Mouse (Mus musculus): Measurements from ENCODE around the gene Krtap19-3. TPM values are rescaled to one million over a fixed set of nuclear protein-coding genes. Genes with fewer than 3 reads are reported as not detected.

Gene Krtap19-3
- polyA plus RNA-seq, 1 experiment from 2014 or later: not detected

Other genes starting within 250 kb of the Krtap19-3 start
- not detected in 2 replicates for gene Krtap26-1, start 230.2 kb downstream of the Krtap19-3 start, polyA plus RNA-seq (2015; fragmentation: Nextera tagmentation; extraction: Ambion mirVana)
- gene Krtap27-1, start 206.4 kb downstream of the Krtap19-3 start, polyA plus RNA-seq (2015; fragmentation: Nextera tagmentation; extraction: Ambion mirVana): not detected in 2 replicates
- gene 2310061N02Rik, start 170.1 kb downstream of the Krtap19-3 start, polyA plus RNA-seq (2015; fragmentation: Nextera tagmentation; extraction: Ambion mirVana): not detected in 2 replicates
- not detected in 2 replicates for gene Krtap13-1, start 149.2 kb downstream of the Krtap19-3 start, polyA plus RNA-seq (2015; fragmentation: Nextera tagmentation; extraction: Ambion mirVana)
- not detected in 2 replicates for gene Krtap13, start 126.4 kb downstream of the Krtap19-3 start, polyA plus RNA-seq (2015; fragmentation: Nextera tagmentation; extraction: Ambion mirVana)
- gene 2310034C09Rik, start 119.2 kb downstream of the Krtap19-3 start, polyA plus RNA-seq (2015; fragmentation: Nextera tagmentation; extraction: Ambion mirVana): not detected in 2 replicates
- not detected in 2 replicates for gene 2310057N15Rik, start 103.8 kb downstream of the Krtap19-3 start, polyA plus RNA-seq (2015; fragmentation: Nextera tagmentation; extraction: Ambion mirVana)
- not detected in 2 replicates for gene Gm5965, start 100.1 kb downstream of the Krtap19-3 start, polyA plus RNA-seq (2015; fragmentation: Nextera tagmentation; extraction: Ambion mirVana)
- gene Gm20741, start 65.8 kb downstream of the Krtap19-3 start, polyA plus RNA-seq (2015; fragmentation: Nextera tagmentation; extraction: Ambion mirVana): not detected in 2 replicates
- gene Krtap15, start 57.8 kb downstream of the Krtap19-3 start, polyA plus RNA-seq (2015; fragmentation: Nextera tagmentation; extraction: Ambion mirVana): not detected in 2 replicates
- not detected in 2 replicates for gene Krtap14, start 51.9 kb downstream of the Krtap19-3 start, polyA plus RNA-seq (2015; fragmentation: Nextera tagmentation; extraction: Ambion mirVana)
- gene Krtap19-1, start 8.6 kb downstream of the Krtap19-3 start, polyA plus RNA-seq (2015; fragmentation: Nextera tagmentation; extraction: Ambion mirVana): not detected in 2 replicates
- not detected in 2 replicates for gene Krtap19-2, start 3.8 kb downstream of the Krtap19-3 start, polyA plus RNA-seq (2015; fragmentation: Nextera tagmentation; extraction: Ambion mirVana)
- gene Krtap19-4, start 7.1 kb upstream of the Krtap19-3 start, polyA plus RNA-seq (2015; fragmentation: Nextera tagmentation; extraction: Ambion mirVana): not detected in 2 replicates
- not detected in 2 replicates for gene Krtap19-5, start 18.4 kb upstream of the Krtap19-3 start, polyA plus RNA-seq (2015; fragmentation: Nextera tagmentation; extraction: Ambion mirVana)
- gene Krtap19-9b, start 54.2 kb upstream of the Krtap19-3 start, polyA plus RNA-seq (2015; fragmentation: Nextera tagmentation; extraction: Ambion mirVana): not detected in 2 replicates
- gene Krtap16-3, start 84.8 kb upstream of the Krtap19-3 start, polyA plus RNA-seq (2015; fragmentation: Nextera tagmentation; extraction: Ambion mirVana): not detected in 2 replicates
- gene Krtap22-2, start 132.7 kb upstream of the Krtap19-3 start, polyA plus RNA-seq (2015; fragmentation: Nextera tagmentation; extraction: Ambion mirVana): not detected in 2 replicates
- not detected in 2 replicates for gene Gm10229, start 137.2 kb upstream of the Krtap19-3 start, polyA plus RNA-seq (2015; fragmentation: Nextera tagmentation; extraction: Ambion mirVana)
- gene Krtap6-1, start 153.7 kb upstream of the Krtap19-3 start, polyA plus RNA-seq (2015; fragmentation: Nextera tagmentation; extraction: Ambion mirVana): not detected in 2 replicates
- not detected in 2 replicates for gene Gm10228, start 163.4 kb upstream of the Krtap19-3 start, polyA plus RNA-seq (2015; fragmentation: Nextera tagmentation; extraction: Ambion mirVana)
- gene Krtap6-5, start 169.8 kb upstream of the Krtap19-3 start, polyA plus RNA-seq (2015; fragmentation: Nextera tagmentation; extraction: Ambion mirVana): not detected in 2 replicates
- not detected in 2 replicates for gene 1110025L11Rik, start 186.0 kb upstream of the Krtap19-3 start, polyA plus RNA-seq (2015; fragmentation: Nextera tagmentation; extraction: Ambion mirVana)
- gene Krtap6-3, start 206.0 kb upstream of the Krtap19-3 start, polyA plus RNA-seq (2015; fragmentation: Nextera tagmentation; extraction: Ambion mirVana): not detected in 2 replicates